Mouse (Mus musculus): ENCODE results near the gene Hoxd11.

Hoxd11 gene

DNA sequence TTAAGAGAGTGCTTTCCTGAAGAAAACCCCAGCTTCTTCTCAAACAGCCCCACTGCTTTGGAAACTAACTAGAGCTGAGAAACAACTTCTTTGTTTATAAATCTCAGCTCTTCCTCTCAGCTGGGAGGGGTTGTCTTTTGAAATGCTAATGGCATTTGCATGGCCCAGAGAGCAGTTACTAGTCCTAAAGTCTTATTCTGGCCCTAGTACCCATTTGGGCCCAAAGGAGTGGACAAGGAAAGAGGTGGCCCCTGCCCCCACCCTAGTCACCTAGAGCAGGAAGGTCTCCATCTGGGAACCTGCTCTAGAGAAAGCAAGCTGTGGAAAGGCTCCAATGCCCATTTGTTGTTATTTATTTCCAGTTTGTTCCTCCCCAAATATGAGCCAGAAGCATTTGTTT lies 51.7 kb downstream of the Hoxd11 start:
- no peak for DNase-seq (ENCODE audit: low spot score)

DNA sequence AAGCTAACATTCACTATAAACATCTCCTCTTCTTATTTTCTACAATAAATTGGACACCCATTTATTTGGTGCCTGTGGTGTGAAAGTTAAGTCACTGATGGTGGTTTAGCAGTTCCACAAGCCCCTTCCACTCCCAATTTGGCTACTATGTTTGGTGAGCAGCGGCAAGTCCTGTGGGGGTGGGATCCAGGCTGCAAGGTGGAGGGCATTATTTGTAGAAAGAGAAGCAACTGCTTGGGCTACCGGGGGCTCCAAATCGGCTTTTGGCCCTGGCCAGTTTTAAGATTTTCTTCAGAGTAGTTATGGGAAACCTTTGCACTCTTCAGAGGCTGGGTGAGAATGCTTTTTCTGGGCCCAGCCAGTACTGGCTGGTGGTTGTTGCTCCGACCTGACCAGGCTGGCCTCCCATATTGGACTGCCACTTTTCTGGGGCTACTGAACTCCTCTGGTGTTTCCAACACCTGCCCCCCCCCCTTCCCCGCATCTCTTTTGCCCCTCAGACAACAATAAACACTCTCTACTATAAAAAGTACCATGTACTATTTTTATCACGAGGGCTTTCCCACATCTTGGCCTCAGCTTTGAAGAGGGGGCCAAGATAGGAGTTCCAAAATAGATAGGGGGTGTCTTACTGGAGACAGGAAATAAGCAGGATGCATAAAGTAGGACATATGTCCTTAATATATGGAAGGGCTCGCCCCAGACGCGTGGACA lies 52.6 kb downstream of the Hoxd11 start:
- no peak for DNase-seq (ENCODE audit: low spot score)

DNA sequence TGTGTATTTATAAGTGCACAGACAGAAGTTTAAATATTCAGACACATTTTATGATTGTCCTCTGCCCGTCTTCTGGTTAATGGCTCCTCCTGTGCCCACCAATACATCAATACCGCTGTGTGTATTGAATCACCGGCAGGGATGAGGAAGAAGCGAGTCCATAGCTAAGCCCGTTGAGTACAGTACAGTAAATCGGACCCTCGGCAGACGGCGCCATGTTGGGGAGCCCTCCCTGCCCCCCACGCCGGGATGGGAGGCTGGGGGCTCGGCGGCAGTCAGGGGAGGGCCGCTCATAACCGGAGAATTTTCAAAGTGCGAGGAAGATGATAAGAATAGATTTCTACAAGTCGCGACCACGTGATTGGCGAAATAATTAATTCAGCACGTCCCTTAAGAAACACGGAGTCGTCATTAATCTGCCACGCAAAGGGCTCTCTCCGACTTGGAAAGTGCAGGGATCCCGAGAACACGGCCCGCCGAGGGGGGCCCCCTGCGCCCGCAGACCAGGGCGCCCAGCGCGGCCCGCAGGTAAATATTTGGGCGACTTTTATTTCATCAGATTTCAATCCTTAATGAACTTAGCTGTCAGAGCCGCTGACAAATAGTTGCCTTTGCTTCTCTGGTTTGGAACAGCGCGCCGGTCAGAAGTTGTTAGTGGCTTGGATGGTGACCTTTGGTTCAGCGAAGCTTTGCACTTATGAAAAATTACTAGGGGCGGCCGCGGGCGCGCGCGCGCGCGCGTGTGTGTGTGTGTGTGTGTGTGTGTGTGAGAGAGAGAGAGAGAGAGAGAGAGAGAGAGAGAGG lies 53.4 kb downstream of the Hoxd11 start:
- no peak for DNase-seq (ENCODE audit: low spot score)

DNA sequence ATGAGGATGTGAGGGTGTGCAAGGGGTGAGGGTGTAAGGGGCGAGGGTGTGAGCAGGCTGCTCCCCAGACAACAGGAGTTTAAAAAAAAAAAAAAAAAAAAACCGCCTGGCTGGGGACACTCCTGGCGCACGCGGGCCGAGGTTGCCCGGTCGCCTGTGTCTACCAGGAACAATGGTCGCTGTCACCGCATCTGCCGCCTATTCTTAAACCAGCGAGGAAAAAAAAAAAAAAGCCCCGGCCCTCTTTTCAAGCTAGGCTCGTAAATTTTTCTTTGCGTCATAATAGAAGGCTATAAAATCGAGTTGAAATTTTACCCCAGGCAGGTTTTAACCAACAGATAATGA lies 53.9 kb downstream of the Hoxd11 start:
- no peak for DNase-seq (ENCODE audit: low spot score)

DNA sequence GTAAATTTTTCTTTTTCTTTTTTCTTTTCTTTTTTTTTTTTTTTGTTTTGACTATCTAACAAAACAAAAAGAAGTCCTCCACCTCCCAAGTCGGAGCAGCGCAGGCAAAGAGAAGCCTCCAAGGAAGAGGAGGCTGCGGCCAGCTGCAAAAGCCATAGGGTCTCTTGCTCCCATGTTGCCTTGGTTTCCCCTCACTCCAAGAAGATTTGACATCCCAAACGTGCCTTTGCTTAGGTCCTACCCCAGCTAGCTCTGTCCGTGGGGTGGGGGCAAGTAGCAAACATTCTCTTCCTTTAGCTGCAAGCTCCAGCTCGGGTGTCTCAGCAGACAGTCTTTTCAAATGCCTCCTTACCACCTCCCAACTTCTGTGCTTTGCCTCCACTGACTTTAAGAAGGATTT lies 54.4 kb downstream of the Hoxd11 start:
- no peak for DNase-seq (ENCODE audit: low spot score)

DNA sequence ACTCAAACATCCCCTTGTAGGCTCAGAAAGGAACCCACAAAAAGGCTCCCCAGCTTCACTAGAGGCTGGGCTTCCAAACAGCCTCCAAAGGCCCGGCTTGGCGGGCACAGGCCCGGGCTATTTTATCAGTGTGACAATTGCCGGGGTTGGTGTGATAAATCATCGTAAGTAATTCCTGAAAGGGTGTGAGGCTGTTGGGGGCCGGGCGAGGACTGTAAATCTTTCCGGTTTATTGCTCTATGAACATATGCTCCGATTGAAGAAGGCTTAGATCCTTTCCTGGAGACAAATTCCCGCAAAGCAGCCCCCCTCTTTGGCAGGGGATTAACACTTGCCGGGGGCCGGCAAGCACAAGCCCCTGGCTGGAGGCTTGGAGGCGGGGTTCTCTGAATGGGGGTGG lies 55.1 kb downstream of the Hoxd11 start:
- DNase-seq (ENCODE audit: low spot score): no peak

DNA sequence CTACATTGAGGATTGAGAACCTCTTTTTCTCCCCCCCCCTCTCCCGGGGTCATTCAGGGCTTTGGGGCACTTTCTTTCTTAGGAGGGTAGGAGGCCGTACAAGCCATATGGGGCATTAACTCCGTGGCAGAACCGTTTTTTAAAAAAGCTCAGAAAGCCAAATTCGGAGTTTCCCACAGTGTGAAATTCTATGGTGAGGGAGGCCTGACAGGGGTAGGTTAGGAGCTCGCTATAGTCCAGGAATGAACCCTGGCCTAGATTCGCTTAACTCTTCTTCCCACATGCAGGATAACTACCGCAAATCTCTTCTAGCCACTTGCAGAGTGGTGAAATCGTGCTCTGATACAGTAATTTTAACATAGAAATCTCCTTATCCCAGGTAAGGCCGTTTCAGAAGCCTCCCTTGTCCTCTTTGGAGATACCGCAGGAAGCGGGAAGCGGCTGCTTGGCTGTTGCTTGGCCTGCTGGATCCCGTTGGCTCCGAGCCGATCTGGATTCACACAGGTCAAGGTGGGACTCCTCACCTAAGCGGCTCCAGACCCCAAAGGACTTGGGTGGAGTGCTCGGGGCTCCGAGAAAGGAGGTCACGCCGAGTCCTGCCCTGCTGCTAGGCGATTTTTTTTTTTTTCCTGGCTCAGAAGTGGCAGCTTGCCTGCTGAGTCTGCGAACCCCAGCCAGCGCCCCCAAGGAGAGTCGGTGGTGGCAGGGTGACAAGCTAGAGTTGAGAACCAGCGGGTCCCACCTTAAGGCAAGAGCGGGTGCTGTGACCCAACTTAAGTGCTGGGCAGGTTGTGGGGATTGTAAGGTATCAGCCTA lies 55.8 kb downstream of the Hoxd11 start:
- no peak for DNase-seq (ENCODE audit: low spot score)

DNA sequence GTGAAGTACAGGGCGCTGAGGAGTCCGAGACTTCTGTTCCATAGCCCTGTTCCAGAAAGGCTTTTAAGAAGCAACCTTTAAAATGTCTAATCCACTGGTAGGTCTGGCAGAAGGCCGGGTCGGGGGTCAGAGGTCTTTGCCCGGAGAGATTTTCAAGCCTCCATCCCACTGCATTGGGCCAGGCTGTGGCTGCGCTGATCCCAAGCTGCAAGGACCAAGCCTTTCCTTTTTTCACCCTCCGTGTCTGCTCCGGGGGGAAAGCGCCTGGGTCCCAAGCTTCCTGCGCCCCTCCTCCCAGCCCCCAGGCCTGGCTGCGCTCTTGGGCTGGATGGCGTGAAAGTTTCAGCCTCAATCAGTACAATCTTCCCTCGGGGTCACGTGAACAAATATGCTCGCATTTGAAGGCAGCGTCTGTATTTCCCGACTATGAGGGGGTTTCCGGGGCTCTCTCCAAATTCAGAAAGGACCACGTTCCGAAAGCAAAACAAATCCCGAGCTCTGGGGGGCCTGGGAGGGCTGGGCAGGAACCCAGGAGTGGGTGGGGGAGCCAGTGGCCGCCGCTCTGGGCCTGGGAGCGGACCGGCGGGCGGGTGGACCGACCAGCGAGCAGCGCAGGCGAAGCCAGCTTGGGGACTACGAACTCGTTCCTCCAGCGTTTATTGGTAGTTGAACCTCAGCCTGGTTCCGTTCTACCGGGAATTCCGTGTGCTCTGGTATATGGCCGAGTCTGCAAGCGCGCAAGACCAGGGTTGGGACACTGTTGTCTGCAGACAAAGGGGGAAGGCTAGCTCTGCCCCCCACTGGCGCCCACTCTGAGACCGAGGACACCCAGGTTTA lies 56.7 kb downstream of the Hoxd11 start:
- no peak for DNase-seq (ENCODE audit: low spot score)

Data from urinary bladder, postnatal 14 days (tissue).